Mouse (Mus musculus) adrenal gland, adult 2 months (tissue): ENCODE results near the gene Wdr4. TPM values are rescaled to one million over a fixed set of nuclear protein-coding genes. Genes with fewer than 3 reads are reported as not detected.
"Not testable (repeated sequence)": the region's sequence is repeated elsewhere in the genome, so short reads cannot be mapped to it uniquely, and the experiment has no call there.

Experiments used
- DNase-seq: peaks from one replicate; pipeline ENCODE4 v3.0.0; 2021
- long read RNA-seq: library from polyadenylated mRNA; stranded (forward); transcript quantifications from one replicate; pipeline ENCODE4 v2.0.0, GENCODE M21; 2021
- polyA plus RNA-seq: library from polyadenylated mRNA; depleted of rRNA; stranded (reverse); fragments of >200 nt; gene quantifications from 2 replicates; pipeline ENCODE4 v1.2.3, GENCODE M21; 2012; rRNA removed
- total RNA-seq, 2 experiments: library from RNA; stranded (reverse); gene quantifications; 2 replicates each; pipeline ENCODE4 v1.2.3; 2021

Gene Wdr4
- total RNA-seq (10 to 100 TPM; 15.8 to 19.1 TPM), polyA plus RNA-seq (35.0 and 41.2 TPM in 2 replicates)
- long read RNA-seq, full-length matches to known transcripts: 19 of 22 reads
- long read RNA-seq, partial matches to known transcripts: 0 of 22 reads
- long read RNA-seq, other reads (novel, unspliced or antisense): 3 of 22 reads

DNA sequence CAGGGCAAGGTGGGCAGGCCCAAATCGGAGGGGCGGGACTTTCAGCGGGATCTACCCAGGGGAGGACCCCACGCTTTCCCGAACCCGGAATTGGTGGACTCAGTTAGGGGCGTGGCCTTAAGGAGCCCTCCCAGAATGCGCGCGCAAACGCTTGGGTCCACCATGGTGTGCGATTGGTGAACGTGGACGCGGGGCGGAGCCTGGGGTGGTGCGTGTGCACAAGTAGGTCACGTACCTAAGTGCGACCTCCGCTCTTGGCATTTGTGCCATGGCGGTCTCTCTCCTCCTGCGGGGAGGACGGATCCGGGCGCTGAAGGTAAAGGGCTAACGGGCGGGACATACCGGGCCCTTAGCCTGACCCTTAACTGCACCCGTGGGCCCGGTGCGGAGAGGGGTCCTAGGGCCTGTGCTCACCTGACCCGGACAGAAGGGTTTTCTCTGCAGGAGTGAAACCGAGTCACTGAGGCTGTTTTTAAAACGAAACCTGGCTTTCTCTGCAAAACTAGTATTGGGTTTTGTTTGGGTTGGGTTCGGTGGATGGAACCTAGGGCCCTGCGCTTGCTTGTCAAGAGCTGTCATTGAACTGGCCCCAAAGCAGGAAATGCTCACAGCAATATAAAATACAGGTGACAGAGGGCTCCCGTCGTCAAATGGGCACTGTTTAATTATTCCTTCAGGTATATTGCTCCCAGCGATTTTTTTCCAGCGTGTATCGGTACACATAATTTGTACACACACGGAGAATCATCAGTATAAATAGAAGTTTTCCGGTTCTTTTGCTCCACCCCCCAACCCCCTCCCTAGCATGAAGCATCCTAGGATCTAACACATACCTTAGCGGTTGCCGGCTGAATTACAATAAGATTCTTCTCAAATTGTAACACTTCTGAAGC lies at the start of gene Wdr4, which contains the start of gene Ndufv3:
TSS of gene Wdr4 (minus strand) at position 35 of the 893 bp plus-strand sequence.
TSS of gene Ndufv3 (plus strand) at position 170 of the 893 bp plus-strand sequence.
- peak; percentile 100 for DNase-seq

DNA sequence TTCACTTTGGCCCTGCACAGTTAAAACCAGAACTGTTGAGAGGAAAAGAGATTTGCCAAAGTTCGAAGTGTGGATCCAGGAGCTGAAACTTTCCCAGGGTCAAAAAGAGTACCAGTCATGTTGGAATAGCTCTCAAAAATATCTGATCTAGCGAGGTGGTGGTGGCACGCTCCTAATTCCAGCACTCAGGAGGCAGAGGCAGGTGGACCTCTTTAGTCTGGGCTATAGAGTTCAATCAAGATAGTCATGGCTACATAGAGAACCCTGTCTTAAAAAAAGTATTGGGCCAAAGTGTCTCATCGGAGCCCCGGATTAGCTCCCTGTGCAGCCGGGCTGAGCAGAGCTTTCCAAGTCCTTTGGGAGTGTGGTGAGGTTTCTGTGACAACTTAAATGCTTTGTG lies 46.5 kb upstream of the Wdr4 start:
- no peak for DNase-seq

DNA sequence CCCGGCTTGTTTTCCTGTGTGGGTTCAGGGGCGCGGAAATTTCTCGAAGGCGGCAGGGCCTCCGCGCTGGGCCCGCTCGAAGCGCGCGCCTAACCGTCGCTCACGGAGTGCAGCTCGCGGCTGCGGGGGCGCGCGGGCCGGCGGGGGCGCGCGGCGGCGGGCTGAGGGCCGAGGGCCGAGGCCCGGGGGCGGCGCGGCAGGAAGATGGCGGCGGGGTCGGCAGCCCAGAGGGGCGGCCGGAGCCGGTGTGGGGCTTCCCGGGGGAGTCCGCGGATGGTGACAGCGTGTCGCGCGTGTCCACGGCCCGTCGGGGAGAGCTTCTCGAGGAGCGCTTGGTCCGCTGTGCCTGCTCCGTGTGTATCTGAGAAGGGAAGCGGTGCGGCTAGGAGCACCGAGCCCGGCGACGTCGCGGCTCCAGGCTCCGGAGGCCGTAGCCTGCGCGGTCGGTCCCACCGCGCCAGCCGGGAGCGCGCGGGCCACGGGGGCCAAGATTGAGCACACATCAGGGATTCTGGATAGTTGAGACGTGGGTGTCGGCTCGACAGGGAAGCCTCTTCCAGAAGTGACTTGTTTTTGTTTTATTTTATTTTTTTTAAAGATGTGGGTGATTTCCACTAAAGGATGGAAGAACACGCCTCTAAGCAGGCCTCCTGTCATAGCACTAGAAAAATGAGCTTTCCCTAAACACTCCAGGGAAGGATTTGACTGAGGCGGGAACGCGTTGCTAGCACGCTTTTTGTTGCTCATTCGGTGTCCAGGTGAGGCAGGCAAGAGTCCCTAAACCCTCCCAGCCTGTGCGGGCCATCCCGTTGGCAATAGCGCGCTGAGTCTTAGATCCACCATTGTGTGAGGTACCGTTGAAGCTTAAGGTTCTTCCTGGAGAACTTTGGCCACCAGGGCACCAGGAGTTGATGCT lies 45.6 kb upstream of the Wdr4 start:
- peak; percentile 80 for DNase-seq

DNA sequence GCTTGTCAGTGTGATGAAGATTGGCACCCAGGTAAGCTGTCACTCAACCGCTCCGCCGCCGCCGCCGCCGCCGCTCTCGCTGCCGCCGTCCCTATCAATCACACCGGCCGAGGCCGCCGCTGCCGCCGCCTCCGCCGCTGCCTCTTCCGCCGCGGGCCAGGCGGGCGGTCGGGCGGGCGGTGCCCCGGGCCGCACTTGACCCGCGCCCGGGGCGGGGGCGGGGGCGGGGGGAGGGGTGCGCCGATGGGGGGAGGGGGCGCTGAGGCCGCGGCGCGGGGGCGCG lies 45.0 kb upstream of the Wdr4 start:
- no peak for DNase-seq

DNA sequence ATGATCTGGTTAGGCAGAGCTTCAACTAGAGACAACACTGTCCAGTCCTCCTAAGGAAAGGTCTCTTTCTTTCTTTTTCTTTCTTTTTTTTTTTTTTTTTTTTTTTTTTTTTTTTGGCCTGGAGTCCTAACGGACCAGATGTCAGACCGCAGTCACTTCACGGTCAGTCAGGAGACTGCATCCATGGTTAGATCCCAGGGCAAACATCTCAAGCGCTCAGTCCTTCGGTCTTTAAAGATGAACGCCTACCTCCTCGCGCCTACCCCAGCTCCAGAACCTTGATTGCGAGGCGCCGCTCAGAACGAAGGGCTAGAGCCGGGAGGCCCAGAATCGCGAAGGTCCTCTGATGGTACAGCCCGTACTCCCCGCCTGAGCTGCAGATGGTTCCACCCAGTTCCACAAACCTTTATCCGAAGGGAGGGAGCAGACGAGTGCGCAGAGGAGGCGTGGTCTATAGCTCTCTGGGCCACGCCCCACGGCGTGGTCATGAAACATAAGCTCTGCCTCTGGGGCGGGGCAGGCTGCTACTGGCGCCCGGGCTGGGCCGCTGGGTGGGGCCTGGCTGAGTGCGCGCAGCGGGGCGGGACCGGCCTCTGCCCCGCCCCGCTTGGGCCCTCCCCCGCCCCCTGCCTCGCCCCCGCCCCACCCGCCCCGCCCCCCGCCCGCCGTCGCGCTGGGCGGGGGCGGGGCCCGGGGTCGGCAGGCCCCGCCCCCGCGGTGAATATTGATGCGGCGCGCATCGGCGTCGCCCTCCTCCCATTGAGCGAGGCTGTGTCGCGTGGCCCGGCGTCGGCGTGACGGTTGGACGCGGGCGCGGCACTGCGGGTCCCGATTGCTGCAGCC lies 44.5 kb upstream of the Wdr4 start, which contains the start of gene Pknox1:
TSS of gene Pknox1 (plus strand) at position 720 of the 843 bp plus-strand sequence.
- peak; percentile 99 for DNase-seq

DNA sequence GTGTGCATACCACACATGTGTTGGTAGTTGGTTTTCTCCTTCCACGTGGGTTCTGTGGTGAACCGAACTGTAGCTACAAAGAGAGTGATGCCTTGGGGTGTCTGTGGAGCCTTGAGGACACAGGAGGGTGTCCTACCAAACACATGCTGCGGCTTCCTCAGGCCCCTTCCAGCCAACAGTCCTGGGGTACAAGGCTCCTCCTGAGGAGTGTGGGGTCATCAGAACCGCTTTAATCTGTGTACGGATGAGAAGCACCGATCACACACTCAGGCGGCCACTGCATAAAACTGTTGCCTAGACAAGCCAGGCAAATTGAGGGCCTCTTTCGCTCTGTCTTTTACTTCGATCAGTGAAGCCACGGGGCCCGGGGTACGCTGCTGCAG lies 43.8 kb upstream of the Wdr4 start:
- no peak for DNase-seq

DNA sequence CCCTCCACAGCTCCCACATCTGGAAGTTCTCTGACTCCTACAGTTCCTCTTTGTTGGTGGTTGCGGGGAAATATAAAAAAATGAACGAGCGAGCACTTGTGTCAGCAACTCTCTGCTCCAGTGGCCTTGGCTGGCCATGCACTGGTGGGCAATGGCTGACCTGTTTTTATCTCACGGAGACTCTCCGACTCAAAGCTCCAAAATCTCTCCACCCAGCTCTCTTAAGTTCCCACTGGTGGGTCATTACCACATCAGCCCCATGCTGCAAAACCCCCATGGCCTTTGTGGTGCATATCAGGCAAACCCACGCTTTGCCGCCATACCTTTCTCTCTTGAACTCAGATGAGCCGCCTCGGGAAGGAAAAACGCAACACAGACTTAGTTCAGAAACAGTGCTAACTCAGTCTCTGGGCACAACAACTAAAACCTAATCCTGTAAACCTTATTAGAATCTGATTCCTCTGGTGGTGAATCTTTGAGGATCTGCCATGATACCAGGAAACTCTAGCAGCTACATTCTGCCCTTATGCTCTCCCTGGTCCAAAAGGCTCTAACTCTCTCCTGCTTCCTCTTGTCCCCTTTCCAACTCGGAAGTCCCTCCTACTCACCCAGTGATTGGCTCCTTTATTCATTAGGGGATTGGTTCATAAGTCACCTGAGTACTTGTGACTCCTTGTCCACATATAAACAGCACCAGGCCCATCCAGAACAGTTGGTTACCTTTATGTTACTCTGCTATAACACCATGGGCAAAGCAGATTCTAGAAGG lies 39.4 kb upstream of the Wdr4 start:
- no peak for DNase-seq

DNA sequence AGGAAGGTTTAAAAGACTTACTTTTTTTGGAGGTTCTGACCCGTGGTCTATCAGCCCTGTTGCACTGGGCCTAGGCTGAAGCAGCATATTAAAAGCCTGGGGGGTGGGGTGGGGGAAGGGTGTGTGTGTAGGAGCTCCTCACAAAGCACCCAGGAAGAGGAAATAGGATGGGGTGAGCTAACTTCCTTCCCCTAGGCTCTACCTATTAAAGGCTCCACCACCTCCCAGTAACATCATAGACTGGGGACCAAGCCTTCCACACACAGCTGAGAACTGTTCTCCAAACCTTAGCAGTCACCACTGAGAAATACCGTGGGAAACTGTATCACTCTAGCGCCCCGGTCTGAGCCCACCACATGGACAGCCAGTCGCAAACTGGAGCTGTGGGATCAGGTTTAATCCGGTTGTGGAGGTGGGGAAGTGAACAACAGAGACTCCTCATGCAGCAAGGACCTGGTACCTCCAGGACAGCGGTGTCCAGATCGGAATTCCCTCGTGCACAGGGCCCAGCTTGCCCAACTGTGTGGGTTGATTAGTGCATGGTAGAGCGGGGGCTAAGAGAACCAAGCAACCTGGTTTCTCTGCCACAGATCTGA lies 38.3 kb upstream of the Wdr4 start:
- no peak for DNase-seq

DNA sequence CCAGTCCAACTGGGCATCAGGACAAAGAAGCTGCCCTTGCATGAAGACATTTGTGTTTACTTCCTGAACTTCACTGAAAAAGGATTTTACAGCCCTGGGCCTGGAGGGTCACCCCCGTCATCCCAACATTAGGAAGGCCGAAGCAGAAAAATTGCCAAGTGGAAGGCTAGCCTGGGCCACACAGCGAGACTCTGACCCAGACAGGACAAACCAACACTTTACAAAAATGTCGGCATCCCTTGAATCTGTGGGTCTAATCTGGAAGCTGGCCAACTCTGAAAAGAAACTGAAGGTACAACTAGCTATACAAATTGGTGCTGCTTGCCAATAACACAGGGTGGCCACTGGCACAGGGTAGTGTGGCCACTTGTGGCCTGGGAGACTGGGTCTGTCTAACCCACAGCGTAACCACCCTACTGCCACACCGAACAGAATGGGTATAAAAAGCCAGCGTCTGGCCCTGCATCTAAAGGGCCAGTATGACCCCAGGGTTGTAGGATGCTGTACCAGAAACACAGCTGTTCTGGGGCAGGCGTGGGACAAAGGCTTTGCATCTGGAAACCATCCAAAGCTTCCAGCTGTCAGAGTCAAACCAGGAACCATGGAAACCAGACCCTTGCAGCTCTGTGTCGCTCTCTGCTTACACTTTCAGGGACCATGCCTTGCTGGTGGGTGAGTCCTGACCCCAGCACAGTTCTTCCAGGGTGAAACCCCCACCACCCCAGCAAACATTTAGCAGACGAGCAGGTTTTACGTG lies 37.5 kb upstream of the Wdr4 start:
- no peak for DNase-seq

DNA sequence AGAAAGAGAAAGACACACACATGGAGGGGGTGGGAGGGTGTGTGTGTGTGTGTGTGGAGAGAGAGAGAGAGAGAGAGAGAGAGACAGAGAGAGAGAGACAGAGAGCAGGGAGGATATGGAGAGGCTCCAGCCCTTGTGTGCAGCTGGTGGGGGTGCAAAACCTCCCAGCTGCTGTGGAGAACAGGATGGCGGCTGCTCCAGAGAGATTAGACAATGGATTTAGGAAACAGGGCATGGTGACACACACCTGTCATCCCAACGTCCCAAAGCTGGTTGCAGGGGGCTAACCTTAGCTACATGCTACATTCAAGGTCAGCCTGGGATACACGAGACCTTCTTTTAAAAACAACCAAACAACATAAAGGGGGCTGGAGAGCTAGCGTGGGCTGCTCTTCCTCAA lies 36.5 kb upstream of the Wdr4 start:
- no peak for DNase-seq

DNA sequence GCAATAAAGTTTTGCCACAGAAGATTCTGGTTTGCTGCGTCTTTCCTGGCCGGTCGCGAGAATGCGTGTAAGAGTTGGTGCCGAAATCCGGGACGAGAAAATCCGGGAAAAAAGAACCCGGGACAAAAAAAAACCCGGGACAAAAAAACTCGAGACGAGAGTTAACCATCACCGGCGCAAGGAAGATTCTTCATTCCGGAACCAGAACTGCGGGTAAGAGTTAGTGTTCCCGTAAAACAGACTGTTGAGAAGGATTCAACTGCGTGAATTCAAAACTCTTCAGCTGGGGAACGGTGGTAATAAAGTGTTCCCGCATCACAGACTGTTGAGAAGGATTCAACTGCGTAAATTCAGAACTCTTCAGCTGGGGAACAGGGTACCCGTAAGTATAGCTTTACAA lies 32.8 kb upstream of the Wdr4 start:
- DNase-seq: not testable (repeated sequence)

DNA sequence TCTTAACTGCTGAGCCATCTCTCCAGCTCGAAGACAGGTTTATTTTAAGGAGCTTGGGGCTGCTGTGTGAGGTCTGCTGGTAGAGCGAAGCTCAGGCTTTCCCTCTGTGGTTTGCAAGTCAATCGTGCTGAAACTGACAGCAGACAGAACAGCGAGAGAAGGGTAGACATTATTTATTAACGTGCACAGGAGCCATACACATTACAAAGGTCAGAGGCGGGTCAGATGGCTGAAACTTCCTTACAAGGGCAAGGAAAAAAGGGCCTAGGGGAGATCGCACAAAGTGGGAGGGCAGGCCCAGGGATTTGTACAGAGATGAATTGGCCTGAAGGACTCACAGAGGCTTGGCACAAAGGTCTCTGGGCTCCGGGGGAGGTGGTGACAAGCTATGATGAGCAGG lies 29.6 kb upstream of the Wdr4 start:
- DNase-seq: no peak

DNA sequence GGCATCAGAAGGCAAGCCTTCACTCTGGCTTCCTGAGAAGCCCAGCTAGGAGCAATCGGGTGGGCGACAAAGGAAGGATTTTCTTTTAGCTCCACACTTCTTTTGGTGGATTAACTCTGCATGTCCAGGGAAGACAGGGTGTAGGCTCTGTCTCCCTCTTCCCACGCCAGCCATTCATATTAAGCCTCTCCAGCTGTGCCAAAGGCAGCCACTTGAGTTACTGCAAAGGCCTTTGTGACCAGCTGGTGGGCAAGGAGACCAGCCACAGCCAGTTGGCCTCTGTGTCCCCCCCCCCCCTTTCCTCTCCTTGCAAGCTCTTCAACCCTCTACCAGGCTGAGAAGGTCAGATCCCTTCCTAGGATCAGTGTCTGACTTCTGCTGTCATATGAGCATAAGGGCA lies 28.2 kb upstream of the Wdr4 start:
- DNase-seq: no peak

DNA sequence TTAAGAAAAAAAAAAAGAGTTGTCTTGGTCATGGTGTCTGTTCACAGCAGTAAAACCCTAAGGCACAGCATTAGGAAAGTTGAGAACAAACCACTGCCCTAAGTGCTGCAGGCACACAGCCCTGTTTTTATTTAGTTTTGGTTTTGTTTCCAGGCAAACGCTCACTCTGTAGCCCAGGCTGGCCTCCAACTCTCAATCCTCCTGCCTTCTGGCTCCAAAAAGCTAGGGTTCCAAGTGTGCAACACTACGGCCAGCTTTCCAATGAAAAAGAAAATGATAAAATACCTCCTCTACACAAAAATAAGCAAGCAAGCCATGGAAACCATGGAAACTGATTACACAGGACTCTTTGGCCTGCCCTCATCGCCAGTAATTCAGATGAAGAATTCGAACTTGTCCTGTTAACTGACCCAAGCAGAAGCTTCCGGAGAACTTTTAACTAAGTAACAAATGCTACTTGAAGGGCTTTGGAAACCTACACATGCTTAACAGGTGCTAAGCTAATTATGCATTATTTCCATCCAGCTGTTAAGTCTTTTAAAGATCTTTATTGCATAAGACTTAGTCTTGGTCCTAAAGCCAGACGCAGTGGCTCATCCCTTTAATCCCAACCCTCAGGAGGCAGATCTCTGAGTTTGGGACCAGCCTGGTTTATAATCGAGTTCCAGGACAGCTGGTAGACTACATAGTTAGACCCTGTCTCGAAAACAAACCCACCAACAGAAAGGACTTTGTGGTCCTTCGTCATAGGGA lies 26.8 kb upstream of the Wdr4 start:
- no peak for DNase-seq

DNA sequence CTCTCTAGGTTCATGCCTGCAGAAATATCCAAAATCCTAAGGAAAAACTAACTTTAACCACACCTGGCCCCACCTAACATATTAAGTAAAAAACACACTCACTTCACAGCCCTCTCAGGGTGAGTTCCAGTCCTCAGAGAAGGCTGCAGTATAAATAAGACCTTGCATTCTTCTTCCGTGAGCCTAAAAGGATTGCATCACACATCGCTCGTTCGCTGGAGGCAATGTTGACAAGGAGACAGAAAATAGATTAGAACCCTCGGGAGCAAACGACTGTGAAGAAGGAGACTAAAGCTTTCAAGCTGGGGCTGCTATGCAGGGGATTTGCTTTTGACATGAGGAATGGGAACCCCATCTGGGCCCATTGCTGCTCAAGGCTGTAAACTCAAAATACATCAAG lies 23.8 kb upstream of the Wdr4 start:
- peak; percentile 53 for DNase-seq

DNA sequence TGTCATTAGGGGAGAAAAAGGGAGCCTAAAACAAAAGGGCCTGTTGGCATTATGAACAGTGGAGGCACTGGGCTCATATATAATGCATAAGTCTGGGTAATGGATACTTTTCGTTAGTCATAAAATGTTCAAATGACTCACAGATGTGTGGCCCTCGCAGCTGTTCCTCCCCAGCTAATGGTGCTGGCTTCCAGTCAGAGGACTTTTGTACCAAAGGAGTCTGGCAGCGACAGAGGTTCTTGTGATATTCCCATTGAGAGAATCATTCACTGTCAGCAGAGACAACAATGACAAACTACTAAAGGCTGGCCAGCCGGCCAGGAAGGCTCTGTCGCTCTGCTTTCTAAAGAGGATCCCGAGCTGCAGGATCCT lies 21.7 kb upstream of the Wdr4 start:
- peak; percentile 69 for DNase-seq

DNA sequence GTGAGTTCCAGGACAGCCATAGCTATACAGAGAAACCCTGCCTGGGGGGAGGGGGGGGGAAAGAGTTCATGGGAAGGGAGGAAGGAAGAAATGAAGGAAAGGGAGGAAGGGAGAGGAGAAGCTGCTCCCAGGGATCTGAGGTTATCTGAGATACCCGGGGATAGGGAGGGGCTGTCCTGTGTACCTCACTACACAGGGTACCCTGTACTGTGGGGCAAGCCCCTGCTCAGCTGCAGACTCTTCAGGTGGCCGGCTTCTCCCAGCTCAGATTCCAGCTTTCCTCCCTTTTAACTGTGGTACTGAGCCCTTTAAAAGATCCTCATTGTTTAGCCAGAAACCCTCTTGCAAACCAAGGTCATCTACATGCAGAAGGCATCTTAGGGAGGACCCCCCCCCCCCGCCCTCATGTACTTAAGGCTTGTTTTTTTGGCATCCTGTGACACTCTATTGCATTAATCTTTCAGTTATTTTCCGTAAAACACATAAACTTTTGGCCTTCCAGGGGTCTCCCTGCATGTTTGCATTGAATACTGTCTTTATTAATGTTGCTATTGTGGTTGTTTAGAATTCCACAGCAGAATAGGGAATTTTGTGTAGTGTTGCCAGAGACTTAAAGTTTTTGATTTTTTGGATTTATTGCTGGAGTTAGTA lies 21.2 kb upstream of the Wdr4 start:
- no peak for DNase-seq

DNA sequence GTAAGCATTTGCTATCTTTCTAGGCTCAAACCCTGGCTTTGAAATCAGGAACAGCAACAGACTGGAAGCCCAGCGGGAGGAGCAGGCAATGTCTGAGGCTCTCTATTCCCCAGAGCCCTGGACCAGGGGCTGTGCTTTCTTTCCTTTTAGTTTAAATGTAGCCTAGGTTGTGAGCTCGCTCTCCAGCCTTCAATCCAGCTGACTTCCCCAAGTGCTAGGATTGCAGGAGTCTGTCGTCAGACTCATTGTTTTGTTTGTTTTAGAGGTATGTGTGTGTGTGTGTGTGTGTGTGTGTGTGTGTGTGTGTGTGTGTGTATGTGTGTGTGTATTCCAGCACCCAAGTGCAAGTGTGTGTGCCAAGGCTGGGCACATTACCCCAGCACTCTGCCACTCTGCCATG lies 20.3 kb upstream of the Wdr4 start:
- no peak for DNase-seq
